Mouse (Mus musculus) heart, postnatal 10 days (tissue): ENCODE data around the gene Senp2. TPM values are rescaled to one million over a fixed set of nuclear protein-coding genes. Genes with fewer than 3 reads are reported as not detected.

Experiments used
- DNase-seq, 2 experiments: peaks; one replicate each; pipeline ENCODE4 v3.0.0; 2021
- intact Hi-C: fragments of 180-260 bp; cut with DNase I; formaldehyde crosslinking; loops from one replicate; pipeline ENCODE4 v1.15.1; 2025
- total RNA-seq, 2 experiments: library from RNA; stranded (reverse); gene quantifications; 2 replicates each; pipeline ENCODE4 v1.2.3; 2021

Gene Senp2
- total RNA-seq, 2 experiments from 2014 or later: 19.9 to 22.8 TPM

DNA sequence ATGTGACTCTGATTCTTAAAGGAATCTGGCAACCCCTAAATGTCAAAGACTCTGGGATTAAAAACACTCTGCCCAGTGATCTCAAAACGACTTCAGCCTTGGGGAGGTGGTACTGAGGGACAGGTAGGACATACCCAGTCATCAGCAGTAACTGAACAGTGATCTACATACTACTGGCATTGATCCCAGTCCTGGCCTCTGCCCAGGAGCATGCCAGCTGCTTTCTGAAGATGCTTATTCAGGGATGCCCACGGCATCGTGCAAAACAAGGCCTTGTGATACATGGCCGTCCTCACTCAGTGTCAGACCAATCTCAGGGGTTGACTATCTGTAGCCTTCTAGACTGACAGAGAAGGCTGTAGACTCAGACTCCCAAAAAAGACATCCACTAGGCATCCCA lies 76.1 kb downstream of the Senp2 start:
- DNase-seq: no peak
- intact Hi-C loops: no loop called here

DNA sequence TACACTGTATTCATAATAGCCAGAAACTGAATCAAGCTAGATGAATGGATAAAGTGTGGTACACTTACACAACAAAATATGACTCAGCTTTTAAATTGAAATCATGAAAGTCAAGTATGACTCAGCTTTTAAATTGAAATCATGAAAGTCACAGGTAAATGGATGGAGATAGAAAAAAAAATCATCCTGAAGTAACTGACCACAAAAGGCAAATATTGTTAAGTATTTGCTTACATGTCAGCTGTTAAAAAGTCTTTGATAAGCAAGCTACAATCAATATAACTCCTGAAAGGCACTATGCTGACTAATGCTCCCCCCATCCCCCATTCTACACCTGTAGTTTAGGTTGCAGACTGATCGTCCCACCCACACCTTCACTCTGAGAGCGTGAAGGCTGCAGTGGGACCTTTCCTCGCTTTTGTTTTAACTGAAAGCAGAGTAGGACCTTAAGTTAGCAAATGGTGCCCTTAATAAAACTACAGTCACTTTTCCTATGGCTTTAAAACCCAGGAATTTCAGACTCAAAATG lies 82.0 kb downstream of the Senp2 start:
- no peak for DNase-seq
- intact Hi-C loops: no loop called here

DNA sequence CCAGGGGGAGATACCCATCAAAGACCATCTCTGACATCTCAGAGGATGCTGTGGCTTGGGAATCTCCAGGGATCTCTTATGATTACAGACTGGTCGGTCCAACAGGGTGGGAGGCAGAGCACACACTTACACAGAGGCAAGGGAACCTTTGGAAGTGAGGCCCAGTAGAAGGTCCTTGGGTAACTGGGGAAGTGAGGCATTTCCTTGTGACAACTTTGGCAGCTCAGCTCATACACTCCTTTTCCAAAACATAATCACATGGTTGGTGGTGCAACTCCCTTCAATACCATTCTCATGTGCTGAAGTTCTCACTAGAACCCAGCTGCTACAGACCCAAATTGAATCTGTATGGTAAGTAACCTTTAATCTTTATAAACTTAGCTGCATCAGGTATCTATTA lies 86.5 kb downstream of the Senp2 start:
- intact Hi-C loops: no loop called here
- no peak for DNase-seq

DNA sequence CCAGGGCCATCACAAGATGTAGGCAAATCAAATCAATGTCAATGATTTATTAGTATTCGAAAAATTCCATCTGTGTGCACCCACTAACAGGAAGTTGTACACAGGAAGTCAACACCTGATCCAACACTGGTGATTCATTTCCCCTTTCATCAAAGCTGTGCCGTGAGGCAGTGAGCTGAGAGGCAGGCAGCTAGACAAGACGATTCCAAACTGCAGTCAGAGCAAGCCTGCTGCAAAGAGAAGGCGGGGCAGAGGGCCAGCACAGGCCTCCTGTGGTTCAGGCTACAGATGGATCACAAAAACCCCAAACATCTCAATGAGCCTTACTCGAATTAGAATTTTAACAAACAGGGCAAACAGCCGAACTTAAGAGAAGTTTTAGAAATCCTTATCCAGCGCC lies 88.4 kb downstream of the Senp2 start:
- DNase-seq: no peak
- intact Hi-C loops: no loop called here

Other genes with a start within 250 kb of the Senp2 start
- gene Ehhadh, start 221.7 kb upstream of the Senp2 start, total RNA-seq: 10 to 100 TPM; 12.9 to 18.9 TPM
- 1 to 10 TPM in 1 of 2 experiments, under 1 TPM in 1; 0.89 to 1.3 TPM for gene Map3k13, start 215.1 kb upstream of the Senp2 start, total RNA-seq
- gene Tmem41a, start 61.9 kb upstream of the Senp2 start, total RNA-seq: 10 to 100 TPM; 14.4 to 15.5 TPM
- gene Liph, start 13.8 kb upstream of the Senp2 start, total RNA-seq: under 1 TPM in 1 of 2 experiments, not detected in 1; 0.12 TPM
- gene Igf2bp2, start 153.8 kb downstream of the Senp2 start, total RNA-seq: 10 to 100 TPM; 11.6 to 20.0 TPM